Mouse (Mus musculus) forebrain, embryonic 13.5 days (tissue): ENCODE results near the gene Gm15085. TPM values are rescaled to one million over a fixed set of nuclear protein-coding genes. Genes with fewer than 3 reads are reported as not detected.
"Not testable (repeated sequence)": the region's sequence is repeated elsewhere in the genome, so short reads cannot be mapped to it uniquely, and the experiment has no call there.

Source experiments
- ATAC-seq: fragments of 200-750 bp; cut with Nextera tagmentation; 2 replicates; pipeline ENCODE4 v1.8.0; 2017
- H3K27ac ChIP-seq: fragments of 300-500 bp; sonication (generic); 2 replicates; pipeline ENCODE4 v1.5.1; 2015; ENCODE audit warnings: inconsistent platforms, mild to moderate bottlenecking, moderate library complexity
- H3K27me3 ChIP-seq: fragments of 300-500 bp; sonication (generic); 2 replicates; pipeline ENCODE4 v1.6.1; 2015; ENCODE audit warnings: mild to moderate bottlenecking, inconsistent platforms
- H3K36me3 ChIP-seq: fragments of 300-500 bp; sonication (generic); 2 replicates; pipeline ENCODE4 v1.6.1; 2015; ENCODE audit warnings: mild to moderate bottlenecking, inconsistent platforms; ENCODE audit not compliant: poor library complexity, severe bottlenecking
- H3K4me1 ChIP-seq: fragments of 300-500 bp; sonication (generic); 2 replicates; pipeline ENCODE4 v1.6.1; 2015; ENCODE audit warnings: inconsistent platforms
- H3K4me2 ChIP-seq: fragments of 300-500 bp; sonication (generic); 2 replicates; pipeline ENCODE4 v1.6.1; 2015; ENCODE audit warnings: inconsistent platforms, mild to moderate bottlenecking, moderate library complexity
- H3K4me3 ChIP-seq: fragments of 300-500 bp; sonication (generic); 2 replicates; pipeline ENCODE4 v1.5.1; 2015; ENCODE audit warnings: mild to moderate bottlenecking, inconsistent platforms
- H3K9ac ChIP-seq: fragments of 300-500 bp; sonication (generic); 2 replicates; pipeline ENCODE4 v1.6.1; 2015; ENCODE audit warnings: mild to moderate bottlenecking, inconsistent platforms
- H3K9me3 ChIP-seq: fragments of 300-500 bp; sonication (generic); replicated peaks from 2 replicates; pipeline ENCODE4 v1.6.1; 2016; ENCODE audit warnings: inconsistent platforms
- WGBS: fragments of 180-500 bp; shearing (Covaris S2); methylation state at CpG from one replicate; pipeline ENCODE4 v1.1.7; 2015; 5-methylcytosine and 5-hydroxymethylcytosine counted together
- polyA plus RNA-seq: library from polyadenylated mRNA; unstranded; fragments of >200 nt; fragmentation: Nextera tagmentation; extraction: Ambion mirVana; gene quantifications from 2 replicates; pipeline ENCODE4 v1.2.1, GENCODE M21; 2015

Gene Gm15085
- polyA plus RNA-seq, result not detected in 2 replicates

DNA sequence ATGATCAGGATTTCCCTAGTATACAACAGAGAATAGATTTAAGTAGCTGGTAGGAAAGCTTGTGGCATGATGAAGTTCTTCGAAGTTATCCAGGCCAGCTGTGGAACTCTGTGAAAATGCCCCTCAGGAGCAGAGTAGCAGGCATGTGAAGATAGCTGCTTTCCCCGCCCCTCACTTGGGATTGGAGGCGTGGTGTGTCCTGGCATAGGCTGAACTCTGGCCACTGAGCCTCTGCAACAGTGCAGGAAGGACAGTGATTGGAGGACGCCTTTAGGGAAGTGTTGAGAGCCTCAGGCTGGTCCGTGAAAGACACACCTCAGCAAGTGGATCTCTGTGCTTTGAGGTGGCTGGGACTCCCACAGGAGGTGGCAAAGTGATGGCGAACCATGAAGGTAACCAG, at the start of gene Gm15085:
Gene Gm15085, plus strand, starts transcription at position 301 of the 400 bp plus-strand sequence.
- not testable (repeated sequence) for H3K4me3 ChIP-seq, H3K27me3 ChIP-seq, H3K4me2 ChIP-seq, ATAC-seq, H3K27ac ChIP-seq, H3K4me1 ChIP-seq, H3K9ac ChIP-seq, H3K9me3 ChIP-seq, H3K36me3 ChIP-seq
- WGBS, result no CpG with 5 or more reads among the region's 6 CpGs

Other genes starting within 250 kb of the Gm15085 start
- not detected in 2 replicates for gene Gm15093, start 175.2 kb upstream of the Gm15085 start, polyA plus RNA-seq
- not detected in 2 replicates for gene Gm10439, start 147.0 kb downstream of the Gm15085 start, polyA plus RNA-seq